In the genomic region with DNA sequence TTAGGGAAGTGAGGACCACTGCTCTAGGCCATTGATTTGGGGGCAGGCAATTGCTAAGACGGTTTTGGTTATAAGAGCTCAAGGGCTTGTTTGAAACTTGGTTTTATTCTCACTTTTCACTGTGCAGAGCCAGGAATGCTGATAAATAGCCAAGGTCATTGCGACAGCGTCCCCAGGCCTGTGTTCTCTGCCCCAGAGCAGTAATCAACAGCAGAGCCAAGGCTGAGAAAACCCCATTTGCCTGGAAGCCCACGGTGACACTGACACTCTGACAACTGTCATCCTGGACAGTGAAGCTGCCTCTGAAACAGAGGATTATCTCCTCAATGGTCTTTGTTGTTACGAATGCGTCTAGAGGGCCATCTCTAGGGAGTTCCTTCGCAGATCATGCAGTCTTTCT, we compare ENCODE assay signal across 24 mouse cellular contexts.
DNase-seq lines count a peak whose midpoint lies in the region; ATAC-seq and TF ChIP-seq lines count a peak whose summit lies in the region.
"Had no signal": no experiment of that assay in that cellular context is flagged by ENCODE, and none has a peak within 500 bp of the region (broad histone marks: within the 10 kb centered on the region; RNA-seq: fewer than 3 reads in every experiment).

No protein-coding gene starts in this region.

- no peak for TF ChIP-seq CTCF in lung, postnatal 0 days (IDR thresholded peaks at IDR 0.05)

- no peaks in the 10 kb centered on the region for H3K4me1 ChIP-seq in lung, postnatal 0 days (ENCODE audit: insufficient read depth, low read depth, low read length)
- H3K4me1 ChIP-seq: embryonic facial prominence, embryonic 15.5 days; hindbrain, embryonic 15.5 days; limb, embryonic 15.5 days; liver, embryonic 15.5 days; megakaryocyte, embryonic 14.5 days had no signal

- H3K9me3 ChIP-seq in lung, postnatal 0 days (ENCODE audit: low read length): no peaks in the 10 kb centered on the region
- H3K9me3 ChIP-seq: embryonic facial prominence, embryonic 15.5 days; heart, embryonic 13.5 days; hindbrain, embryonic 15.5 days; limb, embryonic 15.5 days; liver, embryonic 15.5 days; midbrain, embryonic 13.5 days had no signal

- WGBS in lung, postnatal 0 days: 59% methylated on average over 7 of the region's 7 CpGs

- ATAC-seq in lung, postnatal 0 days: no peak
- ATAC-seq: forebrain, embryonic 14.5 days; midbrain, embryonic 13.5 days had no signal

- no peak overlapping the region for H3K9ac ChIP-seq in lung, postnatal 0 days (replicated peaks; ENCODE audit: low read depth)
- H3K9ac ChIP-seq: embryonic facial prominence, embryonic 15.5 days; heart, embryonic 13.5 days; hindbrain, embryonic 15.5 days; limb, embryonic 15.5 days; liver, embryonic 15.5 days; midbrain, embryonic 13.5 days had no signal

- H3K27me3 ChIP-seq in lung, postnatal 0 days (replicated peaks; ENCODE audit: insufficient read depth, low read length): no peaks in the 10 kb centered on the region
- H3K27me3 ChIP-seq: embryonic facial prominence, embryonic 15.5 days; heart, embryonic 13.5 days; hindbrain, embryonic 15.5 days; limb, embryonic 15.5 days; liver, embryonic 15.5 days; megakaryocyte, embryonic 14.5 days; midbrain, embryonic 13.5 days had no signal

- no peaks in the 10 kb centered on the region for H3K36me3 ChIP-seq in lung, postnatal 0 days (ENCODE audit: insufficient read depth, low read length)
- H3K36me3 ChIP-seq: embryonic facial prominence, embryonic 15.5 days; heart, embryonic 13.5 days; hindbrain, embryonic 15.5 days; limb, embryonic 15.5 days; liver, embryonic 15.5 days; midbrain, embryonic 13.5 days had no signal

- no peak for TF ChIP-seq EP300 in lung, postnatal 0 days (IDR thresholded peaks at IDR 0.05)

- no peak overlapping the region for H3K4me2 ChIP-seq in lung, postnatal 0 days (replicated peaks; ENCODE audit: low read depth, low read length)
- H3K4me2 ChIP-seq: embryonic facial prominence, embryonic 15.5 days; heart, embryonic 13.5 days; hindbrain, embryonic 15.5 days; limb, embryonic 15.5 days; liver, embryonic 15.5 days; midbrain, embryonic 13.5 days had no signal

- peak; percentile 38 to 52 for DNase-seq in heart, adult 18-20 months
- DNase-seq in heart, postnatal 4 days: no peak
- peak; percentile 17 for DNase-seq in lung, postnatal 36 days
- DNase-seq in lung, postnatal 0 days (ENCODE audit: low spot score): no peak
- DNase-seq in adrenal gland, adult 8-10 months: peak; percentile 13
- no peak for DNase-seq in spleen, postnatal 10 days (ENCODE audit: low spot score in 2 of 2)
- no peak for DNase-seq in kidney, postnatal 10 days
- DNase-seq: cerebellum, adult 11 months; cerebellum, adult 9-11 months; gastrocnemius, postnatal 10 days; kidney, adult 2 months; left cerebral cortex, postnatal 4 days; retina, postnatal 1 day; right cerebral cortex, postnatal 25 days; thymus, postnatal 14 days had no signal

- no peak overlapping the region for H3K4me3 ChIP-seq in lung, postnatal 0 days (ENCODE audit: low read depth, low read length)
- H3K4me3 ChIP-seq: embryonic facial prominence, embryonic 15.5 days; heart, embryonic 13.5 days; hindbrain, embryonic 15.5 days; limb, embryonic 15.5 days; liver, embryonic 15.5 days; megakaryocyte, embryonic 14.5 days; midbrain, embryonic 13.5 days had no signal

- H3K27ac ChIP-seq in lung, postnatal 0 days (ENCODE audit: low read length): no peak overlapping the region
- H3K27ac ChIP-seq: embryonic facial prominence, embryonic 15.5 days; heart, embryonic 13.5 days; hindbrain, embryonic 15.5 days; kidney, postnatal 0 days; limb, embryonic 15.5 days; liver, embryonic 15.5 days had no signal

Comparison
In these comparisons a context has a peak if more than half of its experiments do, and no peak if none do; other contexts are left out.
1. DNase-seq: peak in heart, adult 18-20 months (2 of 2), lung, postnatal 36 days (single experiment) and adrenal gland, adult 8-10 months (single experiment); none in heart, postnatal 4 days (single experiment), lung, postnatal 0 days (single experiment), spleen, postnatal 10 days (0 of 2) and kidney, postnatal 10 days (single experiment).